ENCODE assay signal across 20 mouse cellular contexts in genomic region chr17:73714440-73715221, GRCm38 (mm10). TPM values are rescaled to one million over a fixed set of nuclear protein-coding genes. Genes with fewer than 3 reads are reported as not detected.
"Had no signal": no experiment of that assay in that cellular context is flagged by ENCODE, and none has a peak within 500 bp of the region (broad histone marks: within the 10 kb centered on the region; RNA-seq: fewer than 3 reads in every experiment).

No protein-coding gene starts in this region.

- H3K9ac ChIP-seq: liver, embryonic 12.5 days; liver, embryonic 14.5 days; lung, embryonic 14.5 days; neural tube, embryonic 13.5 days; neural tube, embryonic 15.5 days had no signal

- H3K27ac ChIP-seq: liver, embryonic 12.5 days; liver, embryonic 14.5 days had no signal

- DNase-seq: lung, adult 18-20 months; lung, embryonic 14.5 days; lung, postnatal 10 days; lung, postnatal 4 days; retina, postnatal 1 day; right cerebral cortex, adult 18-20 months; right cerebral cortex, postnatal 25 days; right cerebral cortex, postnatal 4 days; spleen, adult 18-20 months; thymus, adult 18-20 months; thymus, postnatal 14 days; thymus, postnatal 36 days had no signal

- H3K4me1 ChIP-seq: liver, embryonic 12.5 days had no signal

- H3K4me2 ChIP-seq: liver, embryonic 12.5 days; lung, embryonic 14.5 days; neural tube, embryonic 13.5 days; neural tube, embryonic 15.5 days had no signal

- H3K36me3 ChIP-seq: liver, embryonic 12.5 days; neural tube, embryonic 13.5 days; neural tube, embryonic 15.5 days had no signal

- H3K9me3 ChIP-seq: liver, embryonic 12.5 days; neural tube, embryonic 13.5 days; neural tube, embryonic 15.5 days had no signal

- ATAC-seq: liver, embryonic 12.5 days had no signal

- H3K4me3 ChIP-seq: liver, embryonic 12.5 days; myocyte; neural tube, embryonic 13.5 days; neural tube, embryonic 15.5 days had no signal

RNA-seq across cellular contexts. Expression of gene Galnt14, which starts 4.4 kb away (rescaled TPM):
- total RNA-seq: megakaryocyte, adult 5-6 weeks; megakaryocyte-erythroid progenitor cell, adult 5-6 weeks had no signal
- polyA plus RNA-seq: liver, embryonic 16.5 days; myocyte had no signal
